Mouse (Mus musculus) mouse trophoblast stem cell (cell line): ENCODE results near the gene Mzf1.

ENCODE experiments used
- in situ Hi-C, 2 experiments: fragments of 300-500 bp; cut with MseI, MboI; formaldehyde crosslinking; loops; 2 replicates in 1 of 2; 3 replicates in 1 of 2; pipeline ENCODE4 v1.15.1; 2025

Gene Mzf1

GRCm38 (mm10) chr7:13006531-13006930 lies 48.0 kb downstream of the Mzf1 start:
- in situ Hi-C loops, result loop anchor here in 1 of 2 experiments (5.0 kb wide), 1 partner anchor 41 kb away; no protein-coding TSS in a partner anchor

- in situ Hi-C loops, result loop anchor here in 1 of 2 experiments (5.0 kb wide), 1 partner anchor 41 kb away; no protein-coding TSS in a partner anchor
These were observed 48.6 kb downstream of the Mzf1 start for GRCm38 (mm10) chr7:13006011-13006410.

DNA sequence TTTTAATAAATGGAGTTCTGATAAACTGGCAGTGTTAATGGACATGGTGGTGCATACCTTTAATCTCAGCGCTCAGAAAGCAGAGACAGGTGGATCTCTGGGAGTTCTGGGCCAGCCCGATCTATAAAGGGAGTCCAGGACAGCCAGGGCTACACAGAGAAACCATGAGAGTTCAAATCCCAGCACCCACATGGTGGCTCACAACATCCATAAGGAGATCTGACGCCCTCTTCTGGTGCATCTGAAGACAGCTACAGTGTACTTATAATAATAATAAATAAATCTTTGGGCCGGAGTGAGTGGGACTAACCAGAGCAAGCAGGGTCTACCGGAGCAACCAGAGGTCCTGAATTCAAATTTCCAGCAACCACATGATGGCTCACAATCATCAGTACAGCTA lies 51.2 kb downstream of the Mzf1 start:
- in situ Hi-C loops, result no loop called here

- in situ Hi-C loops, result no loop called here
These were observed 53.0 kb downstream of the Mzf1 start for GRCm38 (mm10) chr7:13001584-13001983.

DNA sequence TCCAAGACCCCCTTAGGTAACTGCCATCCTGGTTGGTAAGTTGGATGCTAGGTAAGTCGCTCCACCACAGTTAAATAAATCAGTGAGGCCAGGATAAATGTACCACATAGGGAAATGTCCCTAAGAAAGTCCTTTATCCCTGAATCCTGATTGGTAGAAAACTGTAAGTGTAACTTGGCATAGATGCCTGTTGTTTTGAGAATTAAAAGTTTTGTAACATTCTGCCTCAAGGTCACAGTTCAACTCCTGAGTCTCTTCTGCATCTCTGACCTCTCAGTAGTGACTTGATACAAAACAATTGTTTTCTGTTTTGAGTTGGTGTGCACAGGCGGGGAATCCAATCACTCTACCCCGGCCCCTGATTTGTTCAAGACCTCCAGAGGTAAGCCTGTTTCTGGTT lies 55.7 kb downstream of the Mzf1 start, which contains the start of gene Trim28:
Gene Trim28, plus strand, starts transcription at position 264 of the 400 bp plus-strand sequence.
- in situ Hi-C loops, result no loop called here

GRCm38 (mm10) chr7:12998053-12998452 lies 56.5 kb downstream of the Mzf1 start, which contains the start of gene Slc27a5:
Gene Slc27a5 (minus strand): TSS chr7:12998192.
- in situ Hi-C loops, result no loop called here

- in situ Hi-C loops, result no loop called here
These were observed 57.3 kb downstream of the Mzf1 start for GRCm38 (mm10) chr7:12997230-12997629.

DNA sequence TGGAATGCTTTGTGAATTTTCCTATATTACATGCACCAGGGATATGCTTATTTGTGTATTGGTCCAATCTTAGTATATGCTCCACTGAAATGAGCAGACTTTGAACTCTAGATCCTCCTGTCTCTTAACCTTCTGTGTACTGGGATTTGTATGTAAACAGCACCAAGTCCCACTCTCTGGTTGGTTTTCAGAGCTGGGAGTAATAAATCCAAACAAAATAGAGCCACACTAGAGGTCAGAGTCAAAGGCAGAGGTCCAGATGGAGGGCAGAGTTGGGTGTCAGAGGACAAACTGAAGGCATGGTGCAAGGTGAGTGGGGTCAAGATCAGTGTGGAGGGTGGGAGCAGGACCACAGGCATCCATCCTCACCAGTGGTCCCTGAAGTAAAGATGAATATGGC lies 58.7 kb downstream of the Mzf1 start:
- in situ Hi-C loops, result no loop called here

- in situ Hi-C loops, result no loop called here
These were observed 61.4 kb downstream of the Mzf1 start for GRCm38 (mm10) chr7:12993148-12993547.
